Mouse (Mus musculus): ENCODE results near the gene Fbln7. TPM values are rescaled to one million over a fixed set of nuclear protein-coding genes. Genes with fewer than 3 reads are reported as not detected.

Fbln7 gene
- polyA plus RNA-seq, 1 experiment = 3.4 TPM

DNA sequence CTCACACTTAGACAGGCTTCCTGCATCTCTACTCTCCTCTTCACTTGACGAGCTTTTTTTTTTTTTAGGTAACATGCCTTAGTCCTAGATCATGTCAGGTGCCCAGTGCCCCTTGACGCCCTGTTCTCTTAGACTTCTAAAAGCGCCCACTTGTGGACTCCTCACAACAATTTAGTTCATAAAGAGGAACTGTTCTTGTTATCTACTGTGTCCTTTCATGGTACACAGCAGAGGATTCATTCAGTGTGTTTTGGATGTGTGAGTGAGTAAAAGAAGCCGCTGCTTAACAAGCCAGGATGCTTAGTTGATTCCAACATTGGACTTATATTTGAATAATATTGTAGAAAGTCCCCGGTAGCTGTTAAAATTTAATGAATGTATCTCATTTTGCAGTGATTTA is 38.9 kb upstream of the Fbln7 start:
- peaks cover 15% of the 10 kb centered on the region for H3K4me1 ChIP-seq (ENCODE audit: control insufficient read depth, insufficient read depth, low read length)
- H3K27me3 ChIP-seq (ENCODE audit: control insufficient read depth, insufficient read depth, low read length) = no peaks in the 10 kb centered on the region
- WGBS = 92% methylated on average over 5 of the region's 5 CpGs
- H3K27ac ChIP-seq (ENCODE audit: insufficient read depth, low read length) = no peak overlapping the region
- no peak for TF ChIP-seq CTCF (IDR thresholded peaks at IDR 0.05; ENCODE audit: borderline replicate concordance, insufficient read depth, low read depth, low read length)
- no peak for TF ChIP-seq POLR2A (IDR thresholded peaks at IDR 0.05; ENCODE audit: borderline replicate concordance, insufficient read depth, low read length)
- H3K4me3 ChIP-seq (replicated peaks; ENCODE audit: insufficient read depth, low read depth, low read length) = no peak overlapping the region
- no peak for DNase-seq

DNA sequence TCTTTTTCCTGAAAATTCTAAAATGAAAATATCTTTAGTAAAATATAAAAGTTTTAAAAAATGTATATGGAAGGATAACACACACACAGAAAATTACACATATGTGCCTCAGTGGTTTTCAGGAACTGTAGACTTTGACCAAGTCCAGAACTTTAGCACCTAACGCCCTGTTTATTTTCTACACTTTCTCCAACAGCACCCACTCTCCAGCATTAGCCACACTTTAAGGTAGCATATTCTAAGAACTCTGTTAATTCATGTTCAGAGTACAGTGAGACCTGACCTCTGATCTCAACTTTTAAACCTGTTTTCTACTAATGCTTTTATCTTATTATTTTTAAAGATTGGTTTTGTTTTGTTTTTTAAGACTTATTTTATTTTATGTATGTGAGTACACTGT is 35.0 kb upstream of the Fbln7 start:
- Histone ChIP-seq H3K27ac (ENCODE audit: insufficient read depth, low read length) (no peak overlapping the region), H3K4me3 (replicated peaks; ENCODE audit: insufficient read depth, low read depth, low read length) (no peak overlapping the region), H3K27me3 (ENCODE audit: control insufficient read depth, insufficient read depth, low read length) (no peaks in the 10 kb centered on the region), H3K4me1 (ENCODE audit: control insufficient read depth, insufficient read depth, low read length) (no peaks in the 10 kb centered on the region)
- TF ChIP-seq POLR2A (IDR thresholded peaks at IDR 0.05; ENCODE audit: borderline replicate concordance, insufficient read depth, low read length) = no peak
- no peak for DNase-seq
- WGBS = 98% methylated on average over 1 of the region's 1 CpGs

DNA sequence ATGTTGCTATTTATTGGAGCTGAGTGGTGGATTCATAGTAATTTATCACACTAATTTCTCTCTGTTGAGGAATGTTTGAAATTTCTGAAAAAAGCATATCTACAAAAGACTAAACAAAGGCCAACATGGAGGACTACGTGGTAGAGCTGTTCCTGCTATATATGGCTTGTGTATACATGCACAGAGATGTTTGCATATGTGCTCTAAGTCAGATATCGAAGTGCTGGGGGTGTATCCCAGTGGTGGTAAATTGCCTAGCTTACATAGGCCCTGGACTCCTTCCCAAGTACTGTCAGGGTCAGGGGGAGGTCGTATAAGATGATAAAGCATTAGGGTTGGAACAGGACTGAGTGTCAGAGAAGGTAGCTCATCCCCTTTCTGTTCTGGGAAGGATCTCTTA is 30.2 kb upstream of the Fbln7 start:
- Histone ChIP-seq H3K27me3 (ENCODE audit: control insufficient read depth, insufficient read depth, low read length) (no peaks in the 10 kb centered on the region), H3K27ac (ENCODE audit: insufficient read depth, low read length) (no peak overlapping the region), H3K4me1 (ENCODE audit: control insufficient read depth, insufficient read depth, low read length) (no peaks in the 10 kb centered on the region), H3K4me3 (replicated peaks; ENCODE audit: insufficient read depth, low read depth, low read length) (no peak overlapping the region)
- DNase-seq = no peak
- 93% methylated on average over 3 of the region's 3 CpGs for WGBS
- TF ChIP-seq POLR2A (IDR thresholded peaks at IDR 0.05; ENCODE audit: borderline replicate concordance, insufficient read depth, low read length) = no peak
- TF ChIP-seq CTCF (IDR thresholded peaks at IDR 0.05; ENCODE audit: borderline replicate concordance, insufficient read depth, low read depth, low read length) = no peak

DNA sequence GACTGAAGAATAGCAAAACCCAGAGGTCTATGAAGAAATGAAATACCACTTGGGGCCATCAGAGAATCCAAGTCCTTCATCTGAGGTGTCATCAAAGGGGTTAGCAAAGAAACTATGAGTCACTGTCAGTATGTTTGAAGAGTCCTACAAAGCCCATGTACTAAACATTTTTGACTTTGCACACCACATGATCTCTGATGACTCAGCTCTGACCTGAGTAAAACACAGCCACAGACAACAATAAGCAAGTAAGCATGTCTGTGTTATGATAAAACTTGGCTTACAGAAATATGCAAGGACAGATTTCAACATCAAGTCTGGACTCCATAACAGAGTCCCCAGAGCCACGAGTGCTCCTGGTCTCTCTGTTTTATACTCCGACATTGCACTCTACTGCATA is 29.7 kb upstream of the Fbln7 start:
- H3K27ac ChIP-seq (ENCODE audit: insufficient read depth, low read length) = no peak overlapping the region

DNA sequence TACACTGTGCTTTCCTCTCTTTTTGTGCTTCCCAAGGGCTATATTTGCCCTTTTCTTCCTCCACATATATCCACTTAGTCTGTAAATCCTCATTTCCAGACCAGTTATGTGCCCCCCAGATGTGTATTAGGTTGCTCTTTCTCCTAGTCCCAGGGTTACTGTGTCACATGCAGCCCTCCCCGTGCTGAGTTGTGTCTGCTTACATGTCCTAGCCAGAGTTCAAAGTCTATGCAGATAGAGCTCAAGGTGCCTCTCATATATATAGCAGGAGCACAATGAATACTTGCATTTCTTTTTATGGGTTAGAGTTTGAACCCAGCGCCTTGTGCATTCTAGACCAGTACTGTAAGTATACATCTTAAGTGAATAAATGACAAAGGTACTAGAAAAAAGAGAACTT is 29.3 kb upstream of the Fbln7 start:
- Histone ChIP-seq H3K27ac (ENCODE audit: insufficient read depth, low read length) (no peak overlapping the region), H3K4me3 (replicated peaks; ENCODE audit: insufficient read depth, low read depth, low read length) (no peak overlapping the region), H3K27me3 (ENCODE audit: control insufficient read depth, insufficient read depth, low read length) (no peaks in the 10 kb centered on the region), H3K4me1 (ENCODE audit: control insufficient read depth, insufficient read depth, low read length) (no peaks in the 10 kb centered on the region)
- WGBS = 98% methylated on average over 2 of the region's 2 CpGs
- TF ChIP-seq CTCF (IDR thresholded peaks at IDR 0.05; ENCODE audit: borderline replicate concordance, insufficient read depth, low read depth, low read length) (no peak), POLR2A (IDR thresholded peaks at IDR 0.05; ENCODE audit: borderline replicate concordance, insufficient read depth, low read length) (no peak)
- no peak for DNase-seq

More for the DNA sequence above, 29.7 kb upstream of the Fbln7 start:
- 90% methylated on average over 2 of the region's 2 CpGs for WGBS
- TF ChIP-seq CTCF (IDR thresholded peaks at IDR 0.05; ENCODE audit: borderline replicate concordance, insufficient read depth, low read depth, low read length) = no peak
- no peak for TF ChIP-seq POLR2A (IDR thresholded peaks at IDR 0.05; ENCODE audit: borderline replicate concordance, insufficient read depth, low read length)
- Histone ChIP-seq H3K27me3 (ENCODE audit: control insufficient read depth, insufficient read depth, low read length) (no peaks in the 10 kb centered on the region), H3K4me1 (ENCODE audit: control insufficient read depth, insufficient read depth, low read length) (no peaks in the 10 kb centered on the region), H3K4me3 (replicated peaks; ENCODE audit: insufficient read depth, low read depth, low read length) (no peak overlapping the region)
- no peak for DNase-seq

DNA sequence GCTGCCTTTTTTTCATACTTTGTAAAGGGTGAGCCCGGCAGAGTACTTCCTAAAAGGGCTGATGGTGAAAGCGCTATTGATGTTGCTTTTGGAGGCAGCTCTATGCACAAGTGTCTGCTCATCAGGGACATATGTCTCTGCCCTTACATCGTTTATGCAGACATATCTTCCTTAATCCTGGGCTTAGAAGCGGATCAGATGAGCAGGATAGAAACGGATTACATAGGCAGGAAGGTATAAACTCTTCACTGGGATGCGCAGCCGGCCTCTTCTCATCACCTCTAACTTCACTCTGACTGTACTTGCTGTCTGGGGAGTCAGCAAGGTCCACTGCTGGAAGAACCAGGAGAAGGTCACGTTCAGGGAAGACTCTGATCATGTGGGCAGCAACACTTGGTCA is 25.2 kb upstream of the Fbln7 start:
- no peaks in the 10 kb centered on the region for H3K4me1 ChIP-seq (ENCODE audit: control insufficient read depth, insufficient read depth, low read length)
- DNase-seq = no peak
- H3K27me3 ChIP-seq (ENCODE audit: control insufficient read depth, insufficient read depth, low read length) = no peaks in the 10 kb centered on the region
- no peak overlapping the region for H3K27ac ChIP-seq (ENCODE audit: insufficient read depth, low read length)
- 95% methylated on average over 8 of the region's 8 CpGs for WGBS
- no peak overlapping the region for H3K4me3 ChIP-seq (replicated peaks; ENCODE audit: insufficient read depth, low read depth, low read length)
- TF ChIP-seq POLR2A (IDR thresholded peaks at IDR 0.05; ENCODE audit: borderline replicate concordance, insufficient read depth, low read length) = no peak
- no peak for TF ChIP-seq CTCF (IDR thresholded peaks at IDR 0.05; ENCODE audit: borderline replicate concordance, insufficient read depth, low read depth, low read length)

DNA sequence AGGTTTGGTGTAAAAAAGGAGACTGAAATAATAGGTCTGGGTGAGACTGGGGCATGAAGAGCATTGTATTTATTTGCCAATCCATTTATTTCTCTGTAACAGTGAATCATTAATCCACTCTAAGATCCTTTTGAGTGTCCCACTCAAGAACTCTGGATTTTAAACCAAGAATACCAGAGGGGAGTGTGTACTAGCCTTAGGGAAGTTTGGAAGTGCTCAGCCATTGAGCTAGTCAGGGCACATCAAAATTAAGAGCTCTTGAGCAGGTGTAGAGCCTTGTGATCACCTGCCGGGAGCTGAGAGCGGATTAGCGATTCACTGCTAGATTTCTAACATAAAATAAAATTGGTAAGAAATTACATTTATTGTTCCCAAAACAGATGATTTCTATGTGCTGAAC is 24.2 kb upstream of the Fbln7 start:
- no peak for DNase-seq
- Histone ChIP-seq H3K27ac (ENCODE audit: insufficient read depth, low read length) (no peak overlapping the region), H3K27me3 (ENCODE audit: control insufficient read depth, insufficient read depth, low read length) (no peaks in the 10 kb centered on the region), H3K4me3 (replicated peaks; ENCODE audit: insufficient read depth, low read depth, low read length) (no peak overlapping the region), H3K4me1 (ENCODE audit: control insufficient read depth, insufficient read depth, low read length) (no peaks in the 10 kb centered on the region)
- TF ChIP-seq CTCF (IDR thresholded peaks at IDR 0.05; ENCODE audit: borderline replicate concordance, insufficient read depth, low read depth, low read length) (no peak), POLR2A (IDR thresholded peaks at IDR 0.05; ENCODE audit: borderline replicate concordance, insufficient read depth, low read length) (no peak)
- WGBS = 93% methylated on average over 3 of the region's 3 CpGs

DNA sequence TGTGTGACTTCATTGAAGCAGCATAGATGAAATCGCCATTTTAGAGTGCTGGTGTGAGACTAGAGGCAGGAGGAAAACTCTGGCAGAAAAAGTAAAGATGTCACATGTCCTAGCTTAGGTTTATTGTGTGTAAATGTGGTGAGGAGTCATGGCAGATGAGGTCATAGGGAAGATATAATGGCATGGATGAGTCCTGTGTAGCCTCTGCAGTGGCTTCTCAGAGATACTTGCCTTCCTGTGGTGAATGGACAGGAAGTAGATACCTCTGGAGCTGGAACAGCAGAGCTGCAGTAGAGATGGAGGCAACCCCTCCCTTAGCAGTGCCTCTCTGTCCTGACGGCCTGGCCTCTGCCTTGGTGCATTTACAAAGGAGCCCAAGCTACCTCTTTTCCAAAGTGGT is 23.3 kb upstream of the Fbln7 start:
- no peak overlapping the region for H3K27ac ChIP-seq (ENCODE audit: insufficient read depth, low read length)
- TF ChIP-seq POLR2A (IDR thresholded peaks at IDR 0.05; ENCODE audit: borderline replicate concordance, insufficient read depth, low read length) (no peak), CTCF (IDR thresholded peaks at IDR 0.05; ENCODE audit: borderline replicate concordance, insufficient read depth, low read depth, low read length) (no peak)
- no peaks in the 10 kb centered on the region for H3K27me3 ChIP-seq (ENCODE audit: control insufficient read depth, insufficient read depth, low read length)
- DNase-seq = no peak
- 95% methylated on average over 2 of the region's 2 CpGs for WGBS
- H3K4me1 ChIP-seq (ENCODE audit: control insufficient read depth, insufficient read depth, low read length) = no peaks in the 10 kb centered on the region
- no peak overlapping the region for H3K4me3 ChIP-seq (replicated peaks; ENCODE audit: insufficient read depth, low read depth, low read length)

All from cerebellum, adult 2 months (tissue).